Mouse (Mus musculus) heart, embryonic 10.5 days (tissue): Measurements from ENCODE around the gene Gse1. TPM values are rescaled to one million over a fixed set of nuclear protein-coding genes. Genes with fewer than 3 reads are reported as not detected.

ENCODE experiments used
- DNase-seq: peaks from one replicate; pipeline ENCODE4 v3.0.0-alpha.2; 2017; ENCODE audit warnings: low spot score
- H3K27ac ChIP-seq: fragments of 300-500 bp; sonication (generic); 2 replicates; pipeline ENCODE4 v1.5.1; 2016; ENCODE audit warnings: mild to moderate bottlenecking
- H3K27me3 ChIP-seq: fragments of 300-500 bp; sonication (generic); 2 replicates; pipeline ENCODE4 v1.6.1; 2016; ENCODE audit warnings: mild to moderate bottlenecking; ENCODE audit not compliant: poor library complexity, insufficient read depth, severe bottlenecking
- H3K36me3 ChIP-seq: fragments of 300-500 bp; sonication (generic); 2 replicates; pipeline ENCODE4 v1.6.1; 2016; ENCODE audit warnings: mild to moderate bottlenecking, moderate library complexity
- H3K4me1 ChIP-seq: fragments of 300-500 bp; sonication (generic); 2 replicates; pipeline ENCODE4 v1.6.1; 2016; ENCODE audit warnings: mild to moderate bottlenecking
- H3K4me3 ChIP-seq: fragments of 300-500 bp; sonication (generic); 2 replicates; pipeline ENCODE4 v1.5.1; 2016; ENCODE audit warnings: mild to moderate bottlenecking, moderate library complexity
- H3K9me3 ChIP-seq: fragments of 300-500 bp; sonication (generic); 2 replicates; pipeline ENCODE4 v1.6.1; 2016; ENCODE audit warnings: mild to moderate bottlenecking, moderate library complexity
- WGBS: fragments of 180-500 bp; shearing (Covaris S2); methylation state at CpG from one replicate; pipeline ENCODE4 v1.1.7; 2016; 5-methylcytosine and 5-hydroxymethylcytosine counted together
- polyA plus RNA-seq: library from polyadenylated mRNA; unstranded; fragments of >200 nt; fragmentation: Nextera tagmentation; extraction: Ambion mirVana; gene quantifications from 2 replicates; pipeline ENCODE4 v1.2.1, GENCODE M21; 2016

Gse1 gene
- polyA plus RNA-seq, 1 experiment from 2014 or later: 13.7 TPM

GRCm38 (mm10) chr8:120557170-120557965 lies 329.1 kb downstream of the Gse1 start:
- WGBS: 56% methylated on average over 15 of the region's 15 CpGs
- H3K27ac ChIP-seq: peak overlapping the region; percentile 86
- no peak for DNase-seq
- peaks cover 100% of the 10 kb centered on the region for H3K4me1 ChIP-seq
- no peaks in the 10 kb centered on the region for H3K27me3 ChIP-seq
- 0 out of 2 replicates have a peak overlapping the region, but pooled peaks have one; percentile 19 for H3K4me3 ChIP-seq
- peaks cover 36% of the 10 kb centered on the region for H3K36me3 ChIP-seq
- no peaks in the 10 kb centered on the region for H3K9me3 ChIP-seq

GRCm38 (mm10) chr8:120558162-120558561 lies 329.9 kb downstream of the Gse1 start:
- H3K4me1 ChIP-seq: peaks cover 100% of the 10 kb centered on the region
- 64% methylated on average over 4 of the region's 4 CpGs for WGBS
- no peak for DNase-seq
- no peaks in the 10 kb centered on the region for H3K27me3 ChIP-seq
- peak overlapping the region; percentile 86; the same call in 1 of the 2 replicates for H3K27ac ChIP-seq
- H3K9me3 ChIP-seq: no peaks in the 10 kb centered on the region
- peaks cover 35% of the 10 kb centered on the region for H3K36me3 ChIP-seq
- no peak overlapping the region for H3K4me3 ChIP-seq

- Histone ChIP-seq H3K36me3 (peaks cover 20% of the 10 kb centered on the region), H3K4me3 (no peak overlapping the region), H3K27ac (peak overlapping the region; percentile 86), H3K27me3 (no peaks in the 10 kb centered on the region), H3K9me3 (no peaks in the 10 kb centered on the region), H3K4me1 (peaks cover 100% of the 10 kb centered on the region)
- DNase-seq: no peak
- 51% methylated on average over 11 of the region's 11 CpGs for WGBS
Observed at GRCm38 (mm10) chr8:120559654-120560053, 331.4 kb downstream of the Gse1 start.

GRCm38 (mm10) chr8:120560535-120560934 lies 332.3 kb downstream of the Gse1 start:
- peak overlapping the region; percentile 86 for H3K27ac ChIP-seq
- peaks cover 99% of the 10 kb centered on the region for H3K4me1 ChIP-seq
- H3K9me3 ChIP-seq: no peaks in the 10 kb centered on the region
- no peaks in the 10 kb centered on the region for H3K27me3 ChIP-seq
- H3K36me3 ChIP-seq: peaks cover 18% of the 10 kb centered on the region
- no peak overlapping the region for H3K4me3 ChIP-seq
- no peak for DNase-seq
- WGBS: 71% methylated on average over 5 of the region's 5 CpGs

- Histone ChIP-seq H3K27me3 (no peaks in the 10 kb centered on the region), H3K27ac (peak overlapping the region; percentile 85), H3K9me3 (no peaks in the 10 kb centered on the region), H3K4me1 (peaks cover 99% of the 10 kb centered on the region), H3K36me3 (peaks cover 30% of the 10 kb centered on the region), H3K4me3 (no peak overlapping the region)
- WGBS: 77% methylated on average over 22 of the region's 22 CpGs
- no peak for DNase-seq
Observed at GRCm38 (mm10) chr8:120561539-120562435, 333.5 kb downstream of the Gse1 start.

GRCm38 (mm10) chr8:120562680-120563347 lies 334.6 kb downstream of the Gse1 start:
- Histone ChIP-seq H3K4me1 (peaks cover 93% of the 10 kb centered on the region), H3K27me3 (no peaks in the 10 kb centered on the region), H3K9me3 (no peaks in the 10 kb centered on the region), H3K27ac (peak overlapping the region; percentile 85), H3K4me3 (peak overlapping the region; percentile 30), H3K36me3 (peaks cover 38% of the 10 kb centered on the region)
- no peak for DNase-seq
- 69% methylated on average over 18 of the region's 18 CpGs for WGBS

GRCm38 (mm10) chr8:120563348-120563724 lies 335.1 kb downstream of the Gse1 start:
- DNase-seq: no peak
- Histone ChIP-seq H3K9me3 (no peaks in the 10 kb centered on the region), H3K27me3 (no peaks in the 10 kb centered on the region), H3K36me3 (peaks cover 43% of the 10 kb centered on the region), H3K27ac (peak overlapping the region; percentile 85), H3K4me1 (peaks cover 87% of the 10 kb centered on the region), H3K4me3 (peak overlapping the region; percentile 30)
- WGBS: 11% methylated on average over 8 of the region's 8 CpGs

- 25% methylated on average over 20 of the region's 20 CpGs for WGBS
- peaks cover 46% of the 10 kb centered on the region for H3K36me3 ChIP-seq
- H3K4me3 ChIP-seq: peak overlapping the region; percentile 30
Observed at GRCm38 (mm10) chr8:120563851-120564837, 335.9 kb downstream of the Gse1 start.

GRCm38 (mm10) chr8:120565151-120565711 lies 337.0 kb downstream of the Gse1 start:
- Histone ChIP-seq H3K9me3 (no peaks in the 10 kb centered on the region), H3K27me3 (no peaks in the 10 kb centered on the region), H3K36me3 (peaks cover 52% of the 10 kb centered on the region), H3K4me3 (no peak overlapping the region), H3K4me1 (peaks cover 83% of the 10 kb centered on the region), H3K27ac (peak overlapping the region; percentile 83)
- 37% methylated on average over 7 of the region's 7 CpGs for WGBS
- DNase-seq: no peak

More at GRCm38 (mm10) chr8:120563851-120564837, 335.9 kb downstream of the Gse1 start:
- H3K4me1 ChIP-seq: peaks cover 84% of the 10 kb centered on the region
- DNase-seq: peak; percentile 90
- peak overlapping the region; percentile 85 for H3K27ac ChIP-seq
- no peaks in the 10 kb centered on the region for H3K27me3 ChIP-seq
- H3K9me3 ChIP-seq: no peaks in the 10 kb centered on the region

GRCm38 (mm10) chr8:120566681-120567080 lies 338.4 kb downstream of the Gse1 start:
- H3K27me3 ChIP-seq: no peaks in the 10 kb centered on the region
- H3K36me3 ChIP-seq: peaks cover 65% of the 10 kb centered on the region
- no peak overlapping the region for H3K27ac ChIP-seq
- DNase-seq: no peak
- H3K9me3 ChIP-seq: no peaks in the 10 kb centered on the region
- 94% methylated on average over 8 of the region's 8 CpGs for WGBS
- H3K4me3 ChIP-seq: no peak overlapping the region
- H3K4me1 ChIP-seq: peaks cover 81% of the 10 kb centered on the region

GRCm38 (mm10) chr8:120567731-120568130 lies 339.5 kb downstream of the Gse1 start:
- H3K9me3 ChIP-seq: no peaks in the 10 kb centered on the region
- WGBS: 95% methylated on average over 17 of the region's 17 CpGs
- no peak overlapping the region for H3K4me3 ChIP-seq
- H3K27ac ChIP-seq: peak overlapping the region; percentile 31; the same call in 1 of the 2 replicates
- H3K27me3 ChIP-seq: no peaks in the 10 kb centered on the region
- H3K36me3 ChIP-seq: peaks cover 73% of the 10 kb centered on the region
- H3K4me1 ChIP-seq: peaks cover 81% of the 10 kb centered on the region
- DNase-seq: no peak
